Mouse (Mus musculus): ENCODE measurements at regions not wholly inside any gene's neighbourhood (a gene's known extent, or its start where the extent isn't known, plus 50 kb on each side); places are given as distances from the start of the nearest gene placed in this dataset.

DNA sequence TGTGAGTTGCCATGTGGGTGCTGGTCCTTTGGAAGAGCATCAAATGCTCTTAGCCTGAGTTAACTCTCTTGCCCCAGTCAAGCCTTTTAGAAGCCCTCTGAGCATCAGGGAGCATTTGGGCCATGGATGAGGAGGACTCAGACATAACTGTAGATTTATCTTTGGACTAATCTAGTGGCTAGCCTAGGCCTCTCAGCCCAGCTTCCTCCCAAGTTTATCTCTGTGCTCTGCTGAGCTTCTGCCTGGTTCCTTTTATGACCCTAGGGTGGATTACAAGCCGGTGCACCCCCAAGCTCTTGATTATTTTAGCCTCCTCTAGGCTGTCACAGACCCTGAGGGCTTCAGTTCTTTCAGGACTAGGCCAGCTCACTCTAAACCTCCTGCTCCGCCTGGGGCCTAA is 102.6 kb upstream of the Vps8 start:
- DNase-seq (ENCODE audit: low read depth): no peak

DNA sequence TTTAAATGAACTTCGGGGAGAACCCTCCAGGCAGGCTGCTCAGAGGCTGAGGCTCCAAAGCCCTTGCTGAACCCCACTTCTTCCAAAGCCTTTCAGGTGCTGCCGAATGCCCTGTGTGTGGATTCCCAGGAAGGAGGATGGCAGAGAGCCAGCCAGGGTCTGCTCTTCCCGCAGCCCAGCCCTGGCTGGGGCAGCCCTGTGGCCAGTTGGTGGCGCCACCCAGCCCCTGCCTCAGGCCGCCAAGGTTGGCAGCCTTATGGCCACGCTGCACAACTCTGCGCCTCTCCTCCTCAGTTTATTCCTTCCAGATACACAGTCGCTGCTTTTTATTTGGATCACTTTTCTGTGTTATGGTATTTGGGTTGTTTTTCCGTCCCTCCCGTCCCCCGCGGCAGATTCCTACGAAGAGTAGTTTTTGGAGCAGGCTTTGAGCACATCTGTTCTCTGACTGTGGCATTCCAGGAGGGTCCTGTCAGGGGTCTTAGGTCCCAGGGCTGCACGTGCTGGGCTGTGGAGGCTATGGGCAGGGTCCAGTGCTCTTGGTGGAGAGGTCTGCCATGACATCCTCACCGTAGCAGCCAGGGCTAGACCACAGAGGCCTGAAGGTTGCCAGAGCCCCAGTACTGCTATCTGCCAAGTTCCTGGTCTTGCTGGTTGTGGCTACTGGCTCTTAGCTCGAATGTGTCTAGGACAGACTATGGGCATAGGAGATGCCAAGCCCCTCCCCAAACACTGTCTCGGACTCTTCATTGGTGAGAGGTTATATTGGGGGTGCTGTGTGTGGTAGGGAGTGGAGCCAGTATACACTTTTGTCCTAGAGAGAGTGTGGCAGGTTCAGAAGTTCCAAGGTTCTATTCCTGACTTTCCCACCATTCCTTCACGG is 101.5 kb upstream of the Vps8 start:
- peak; percentile 67 for DNase-seq (ENCODE audit: low read depth)

- peak; percentile 89 for DNase-seq (ENCODE audit: low read depth)
Measured at GRCm38 (mm10) chr16:21322437-21322836, 100.5 kb upstream of the Vps8 start.

- DNase-seq (ENCODE audit: low read depth): peak; percentile 77
Measured at GRCm38 (mm10) chr16:21323446-21324034, 99.4 kb upstream of the Vps8 start.

DNA sequence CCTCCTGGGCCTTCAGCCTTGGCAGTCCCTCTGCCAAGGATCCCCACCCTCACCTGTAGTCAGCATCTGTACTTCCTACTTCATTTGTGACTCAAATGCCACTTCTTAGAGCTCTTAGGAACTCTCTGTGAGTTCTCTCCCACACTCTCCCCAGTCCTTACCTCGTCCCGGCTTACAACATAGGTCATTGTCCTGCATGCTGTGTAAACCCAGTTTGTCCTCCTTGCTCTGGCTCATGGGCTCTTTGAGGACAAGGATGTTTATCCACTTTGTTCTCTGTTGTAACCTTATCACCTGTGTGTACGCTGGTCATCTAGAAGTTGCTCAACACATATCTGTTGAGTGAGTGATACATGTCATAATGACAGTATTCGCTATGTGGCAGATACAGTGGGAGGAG is 94.9 kb upstream of the Vps8 start:
- DNase-seq (ENCODE audit: low read depth): no peak

DNA sequence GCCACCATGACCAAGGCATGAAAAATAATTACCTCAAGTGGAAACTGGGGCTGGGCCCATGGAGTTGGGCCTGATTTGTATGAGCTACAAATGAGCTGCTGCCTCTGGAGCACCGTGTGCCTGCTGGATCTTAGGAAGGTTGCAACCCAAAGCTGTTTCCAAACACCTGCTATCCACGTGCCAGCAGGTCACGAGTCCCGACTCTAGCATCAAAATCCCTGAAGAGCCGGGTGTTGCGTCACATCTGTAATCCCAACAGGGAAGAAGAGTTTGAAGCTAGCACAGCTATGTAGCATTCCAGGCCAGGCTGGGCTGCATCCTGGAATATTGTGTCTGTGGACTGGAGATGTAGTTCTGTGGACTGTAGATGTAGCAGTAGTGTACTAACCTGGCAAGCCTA is 93.7 kb upstream of the Vps8 start:
- no peak for DNase-seq (ENCODE audit: low read depth)

GRCm38 (mm10) chr16:21331229-21331628 is 91.7 kb upstream of the Vps8 start:
- no peak for DNase-seq (ENCODE audit: low read depth)

DNA sequence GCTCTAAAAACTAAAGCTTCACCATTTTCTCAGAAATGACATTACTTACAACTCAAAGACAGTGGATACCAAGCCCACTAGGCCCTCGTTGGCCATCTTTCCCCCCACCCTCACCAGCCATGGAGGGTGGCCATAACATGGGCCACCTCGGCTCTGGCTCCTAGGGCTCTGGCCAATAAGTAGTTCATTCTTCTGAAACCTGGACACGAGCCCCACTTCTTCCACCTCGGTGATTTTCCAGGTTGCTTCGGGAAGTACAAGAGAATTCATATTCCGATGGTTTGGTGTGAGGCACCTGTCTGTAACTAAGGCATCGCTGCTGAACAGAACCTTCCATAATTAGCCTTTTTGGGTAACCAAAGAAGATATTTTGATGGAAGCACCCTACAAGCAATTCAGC is 90.5 kb upstream of the Vps8 start:
- DNase-seq (ENCODE audit: low read depth): no peak

DNA sequence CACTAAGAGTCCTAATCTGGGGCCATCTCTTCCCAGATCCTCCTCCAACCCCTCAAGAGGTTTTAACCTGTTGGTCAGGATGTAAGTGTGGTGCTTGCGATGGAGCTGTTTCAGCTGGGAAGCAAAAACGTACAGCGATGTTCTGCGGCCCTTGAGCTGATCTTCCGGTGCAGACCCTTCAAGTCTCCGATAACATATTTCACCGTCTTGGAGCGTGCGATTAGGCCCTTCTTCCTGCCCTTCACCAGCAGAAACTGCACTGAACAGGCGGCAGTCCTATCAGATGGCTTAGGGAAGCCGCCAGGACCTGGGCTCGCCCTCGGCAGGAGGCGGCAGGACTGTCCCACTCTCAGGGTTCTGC is 90.1 kb upstream of the Vps8 start:
- DNase-seq (ENCODE audit: low read depth): no peak

GRCm38 (mm10) chr16:21333223-21333951 is 89.5 kb upstream of the Vps8 start:
- peak; percentile 74 for DNase-seq (ENCODE audit: low read depth)

DNA sequence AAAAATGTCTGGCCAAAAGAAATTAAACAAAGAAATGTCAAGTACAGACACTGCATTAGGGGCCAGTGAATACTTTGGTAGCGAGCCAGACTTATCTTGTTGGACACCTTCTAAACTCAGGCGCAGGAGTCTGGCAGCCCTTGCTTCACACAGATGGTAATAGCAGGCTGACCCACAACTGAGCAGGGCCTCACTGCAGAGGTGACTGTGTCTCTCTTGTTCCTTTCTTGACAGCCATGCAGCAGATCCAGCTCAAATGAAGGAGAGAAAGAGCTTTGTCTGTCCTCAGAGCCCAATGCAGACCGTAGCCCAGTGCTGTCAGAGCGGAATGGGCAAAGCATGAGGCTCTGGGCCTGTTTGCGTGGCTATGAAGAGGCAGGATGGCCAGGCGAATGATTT is 83.9 kb upstream of the Vps8 start:
- peak; percentile 83 for DNase-seq (ENCODE audit: low read depth)

GRCm38 (mm10) chr16:21339460-21340081 is 83.3 kb upstream of the Vps8 start:
- DNase-seq (ENCODE audit: low read depth): no peak

GRCm38 (mm10) chr16:21340136-21340535 is 82.8 kb upstream of the Vps8 start:
- no peak for DNase-seq (ENCODE audit: low read depth)

DNA sequence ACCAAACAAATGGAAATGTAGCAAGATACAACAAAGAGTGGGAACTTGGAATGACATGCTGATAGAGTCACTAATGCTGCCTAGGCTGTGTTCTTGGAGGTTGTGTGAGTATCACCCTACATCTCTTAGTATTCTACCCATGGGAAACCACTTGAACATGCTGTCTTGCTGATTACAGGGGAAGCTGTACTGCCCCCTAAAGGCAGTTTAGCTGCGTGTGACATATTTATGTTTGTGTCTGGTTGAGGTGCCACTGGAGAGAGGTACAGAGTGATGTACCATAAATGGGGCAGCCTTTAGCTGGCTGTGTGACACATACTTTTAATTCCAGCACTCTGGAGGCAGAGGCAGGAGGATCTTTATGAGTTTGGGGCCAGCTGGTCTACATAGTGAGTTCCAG is 73.0 kb upstream of the Vps8 start:
- DNase-seq (ENCODE audit: low read depth): no peak

- no peak for DNase-seq (ENCODE audit: low read depth)
Measured at GRCm38 (mm10) chr16:21351289-21351688, 71.6 kb upstream of the Vps8 start.

GRCm38 (mm10) chr16:21353111-21353510 is 69.8 kb upstream of the Vps8 start:
- DNase-seq (ENCODE audit: low read depth): no peak

- no peak for DNase-seq (ENCODE audit: low read depth)
Measured at GRCm38 (mm10) chr16:21353545-21353944, 69.4 kb upstream of the Vps8 start.

- no peak for DNase-seq (ENCODE audit: low read depth)
Measured at GRCm38 (mm10) chr16:21355638-21356037, 67.3 kb upstream of the Vps8 start.

- no peak for DNase-seq (ENCODE audit: low read depth)
Measured at GRCm38 (mm10) chr16:21357433-21357832, 65.5 kb upstream of the Vps8 start.

- DNase-seq (ENCODE audit: low read depth): no peak
Measured at GRCm38 (mm10) chr16:21358313-21358920, 64.5 kb upstream of the Vps8 start.

DNA sequence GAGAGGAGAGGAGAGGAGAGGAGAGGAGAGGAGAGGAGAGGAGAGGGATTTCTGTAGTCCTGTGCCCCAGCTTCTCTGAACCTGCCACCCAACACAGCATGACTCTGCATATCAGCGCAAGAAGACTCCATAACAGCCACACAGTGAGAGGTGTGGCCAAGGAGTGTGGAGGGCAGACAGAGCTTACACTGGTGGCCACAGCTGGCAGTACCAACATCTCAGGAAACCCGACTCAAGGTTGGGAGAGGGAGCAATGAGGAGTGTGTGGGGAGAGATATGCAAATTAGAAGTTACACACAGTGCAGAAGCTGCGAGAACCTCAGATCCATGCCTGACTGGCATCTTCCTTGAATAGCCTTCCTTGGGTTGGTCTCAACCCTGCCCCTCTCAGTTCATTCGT is 63.5 kb upstream of the Vps8 start:
- DNase-seq (ENCODE audit: low read depth): no peak

DNA sequence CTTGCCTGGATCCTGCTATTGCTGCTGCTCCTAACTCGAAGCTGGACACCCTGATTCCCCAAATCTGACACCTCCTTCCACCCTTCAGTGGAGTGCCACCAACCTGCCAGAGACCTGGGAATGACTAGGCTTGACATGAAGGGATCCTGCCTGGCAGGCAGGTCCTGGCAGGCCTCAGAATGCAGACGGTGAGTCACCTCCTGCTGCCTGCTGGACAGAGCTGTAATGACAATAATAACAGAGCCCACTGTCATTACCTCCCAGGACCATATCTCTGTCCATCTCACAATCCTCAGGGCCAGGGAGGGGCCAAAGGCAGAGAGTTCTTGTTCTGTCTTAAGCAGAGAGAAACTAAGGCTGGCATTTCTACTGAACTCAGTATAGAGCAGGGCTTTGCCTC is 61.5 kb upstream of the Vps8 start:
- DNase-seq (ENCODE audit: low read depth): no peak
